Mouse (Mus musculus): ENCODE results near the gene Xirp2.
"Not testable (repeated sequence)": the region's sequence is repeated elsewhere in the genome, so short reads cannot be mapped to it uniquely, and the experiment has no call there.

DNA sequence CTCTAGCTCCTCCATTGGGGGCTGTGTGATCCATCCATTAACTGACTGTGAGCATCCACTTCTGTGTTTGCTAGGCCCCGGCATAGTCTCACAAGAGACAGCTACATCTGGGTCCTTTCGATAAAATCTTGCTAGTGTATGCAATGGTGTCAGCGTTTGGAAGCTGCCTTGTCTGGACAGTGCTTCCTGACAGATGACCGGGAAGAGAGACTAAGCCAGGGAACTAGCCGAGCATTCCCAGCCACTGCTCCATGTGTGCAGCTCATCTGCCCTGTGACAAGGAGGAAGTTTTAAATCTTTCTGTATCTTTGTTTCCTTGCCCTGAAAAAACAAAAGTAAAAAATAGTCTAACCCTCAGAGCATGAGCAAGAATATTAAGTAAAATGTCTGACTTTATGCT is 24.2 kb downstream of the Xirp2 start:
- not testable (repeated sequence) for TF ChIP-seq CTCF (IDR thresholded peaks at IDR 0.05; ENCODE audit: extremely low read depth, insufficient read depth, insufficient read length, insufficient replicate concordance); POLR2A (IDR thresholded peaks at IDR 0.05; ENCODE audit: low read depth, low read length)
